Mouse (Mus musculus): ENCODE measurements around the gene Olfr2. TPM values are rescaled to one million over a fixed set of nuclear protein-coding genes. Genes with fewer than 3 reads are reported as not detected.

Gene Olfr2
- not detected in 2 replicates for polyA plus RNA-seq (2012; rRNA removed)

DNA sequence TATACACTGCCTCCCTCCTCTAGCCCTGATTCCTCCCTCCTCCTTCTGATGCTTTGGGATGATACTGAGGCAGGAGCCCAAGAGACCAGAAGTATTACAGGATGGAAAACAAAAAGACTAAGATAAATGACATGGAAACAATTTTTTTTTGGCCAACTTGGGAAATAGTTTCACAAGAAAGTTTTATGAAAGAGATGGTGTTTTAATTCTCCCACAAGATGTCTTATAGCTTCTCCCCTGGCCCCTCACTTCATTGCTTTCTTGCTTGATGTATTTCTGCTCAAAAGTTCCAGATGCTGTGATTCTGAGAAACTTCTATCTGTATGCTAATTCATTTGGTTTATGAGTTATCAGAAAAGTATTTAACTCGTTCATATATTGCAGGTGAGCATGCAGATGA is at the start of gene Olfr2:
Gene Olfr2 (minus strand): TSS at position 101 of the 400 bp plus-strand sequence.
- H3K27ac ChIP-seq (ENCODE audit: insufficient read depth, low read depth, low read length) = no peak within 1 kb of the TSS
- no peaks in the 10 kb centered on the region for H3K27me3 ChIP-seq (replicated peaks; ENCODE audit: control insufficient read depth, insufficient read depth, low read length)
- no peak for DNase-seq
- TF ChIP-seq POLR2A (IDR thresholded peaks at IDR 0.05; ENCODE audit: low read depth, low read length) (no peak), CTCF (conservative IDR thresholded peaks at IDR 0.05; ENCODE audit: insufficient read depth, insufficient read length, low read depth, low read length) (no peak)
- no peaks in the 10 kb centered on the region for H3K36me3 ChIP-seq (ENCODE audit: control insufficient read depth, insufficient read depth, low read length)
- 29% methylated on average over 1 of the region's 1 CpGs for WGBS
- no peaks in the 10 kb centered on the region for H3K4me1 ChIP-seq (ENCODE audit: control insufficient read depth, insufficient read depth, low read length)
- no peak within 1 kb of the TSS for H3K4me3 ChIP-seq (ENCODE audit: insufficient read depth, low read depth, low read length)

DNA sequence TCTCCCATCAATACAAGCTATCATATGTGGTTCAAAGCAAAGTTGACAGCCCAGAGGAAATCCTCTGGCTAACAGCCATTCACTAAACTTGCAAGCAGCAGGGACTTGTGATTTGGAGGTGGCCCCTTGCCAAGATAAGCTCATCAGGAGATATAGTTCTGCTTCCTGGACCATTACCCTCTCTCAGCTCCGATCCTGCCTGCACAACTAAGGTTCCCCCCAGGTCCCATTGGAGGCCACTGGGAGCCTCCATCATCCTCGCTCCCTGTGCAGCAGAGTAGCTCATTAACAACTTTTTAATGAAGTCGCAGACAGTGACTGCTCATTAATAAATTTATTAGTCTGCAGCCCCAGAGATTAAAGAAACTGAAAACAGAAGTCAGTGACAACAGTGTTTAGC is 41.7 kb upstream of the Olfr2 start:
- WGBS = 22% methylated on average over 3 of the region's 3 CpGs
- Histone ChIP-seq H3K27ac (ENCODE audit: insufficient read depth, low read depth, low read length) (no peak overlapping the region), H3K36me3 (ENCODE audit: control insufficient read depth, insufficient read depth, low read length) (no peaks in the 10 kb centered on the region), H3K4me3 (ENCODE audit: insufficient read depth, low read depth, low read length) (no peak overlapping the region), H3K4me1 (ENCODE audit: control insufficient read depth, insufficient read depth, low read length) (no peaks in the 10 kb centered on the region), H3K27me3 (replicated peaks; ENCODE audit: control insufficient read depth, insufficient read depth, low read length) (no peaks in the 10 kb centered on the region; the same call in 1 of the 2 replicates)
- TF ChIP-seq CTCF (conservative IDR thresholded peaks at IDR 0.05; ENCODE audit: insufficient read depth, insufficient read length, low read depth, low read length) (no peak), POLR2A (IDR thresholded peaks at IDR 0.05; ENCODE audit: low read depth, low read length) (no peak)
- DNase-seq = no peak

DNA sequence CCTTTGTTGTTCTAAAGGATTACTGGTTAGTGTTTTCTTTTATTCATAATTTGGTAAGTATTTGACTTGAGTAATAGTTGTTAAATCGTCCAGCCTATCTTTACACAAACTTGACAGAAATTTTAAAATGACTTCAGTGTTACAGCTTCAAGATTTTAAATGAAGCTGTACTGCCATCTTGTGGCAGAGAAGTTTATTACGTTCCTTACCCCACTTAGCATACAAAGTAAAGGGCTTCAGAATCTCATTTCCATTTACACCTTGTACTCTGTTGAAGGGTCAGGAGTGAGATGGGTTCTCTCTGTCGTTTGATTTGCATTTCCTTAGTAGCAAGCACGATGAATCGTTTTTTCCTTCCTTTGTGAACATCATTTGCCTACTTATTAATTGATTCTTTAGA is 40.0 kb upstream of the Olfr2 start:
- Histone ChIP-seq H3K4me3 (ENCODE audit: insufficient read depth, low read depth, low read length) (no peak overlapping the region), H3K36me3 (ENCODE audit: control insufficient read depth, insufficient read depth, low read length) (no peaks in the 10 kb centered on the region), H3K4me1 (ENCODE audit: control insufficient read depth, insufficient read depth, low read length) (no peaks in the 10 kb centered on the region), H3K27me3 (replicated peaks; ENCODE audit: control insufficient read depth, insufficient read depth, low read length) (no peaks in the 10 kb centered on the region; the same call in 1 of the 2 replicates), H3K27ac (ENCODE audit: insufficient read depth, low read depth, low read length) (no peak overlapping the region)
- TF ChIP-seq CTCF (conservative IDR thresholded peaks at IDR 0.05; ENCODE audit: insufficient read depth, insufficient read length, low read depth, low read length) (0 out of 2 replicates have a peak, but pooled peaks have one; percentile 4), POLR2A (IDR thresholded peaks at IDR 0.05; ENCODE audit: low read depth, low read length) (no peak)
- peak; percentile 58 for DNase-seq
- WGBS = 2% methylated on average over 5 of the region's 5 CpGs

DNA sequence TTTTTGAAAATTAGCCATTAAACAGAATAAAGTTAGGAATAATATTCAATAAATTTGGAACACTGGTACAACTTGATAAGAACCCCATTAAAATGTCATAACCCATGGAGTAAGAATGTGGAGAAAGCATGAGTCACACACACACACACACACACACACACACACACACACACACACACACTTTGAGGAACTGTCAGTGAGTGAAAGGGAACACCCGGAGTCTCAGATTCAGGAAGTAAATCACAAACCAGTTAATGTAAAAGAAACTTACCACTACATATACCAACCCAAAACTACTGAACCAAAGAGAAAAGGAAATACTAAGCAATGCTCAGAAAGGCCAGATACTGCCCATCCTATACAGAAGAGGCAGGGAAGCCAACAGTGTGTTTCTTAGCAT is 38.5 kb upstream of the Olfr2 start:
- H3K36me3 ChIP-seq (ENCODE audit: control insufficient read depth, insufficient read depth, low read length) = no peaks in the 10 kb centered on the region
- TF ChIP-seq POLR2A (IDR thresholded peaks at IDR 0.05; ENCODE audit: low read depth, low read length) (no peak), CTCF (conservative IDR thresholded peaks at IDR 0.05; ENCODE audit: insufficient read depth, insufficient read length, low read depth, low read length) (no peak)
- H3K27ac ChIP-seq (ENCODE audit: insufficient read depth, low read depth, low read length) = no peak overlapping the region
- no peaks in the 10 kb centered on the region for H3K4me1 ChIP-seq (ENCODE audit: control insufficient read depth, insufficient read depth, low read length)
- no peak for DNase-seq
- WGBS = 46% methylated on average over 1 of the region's 1 CpGs
- no peak overlapping the region for H3K4me3 ChIP-seq (ENCODE audit: insufficient read depth, low read depth, low read length)
- no peaks in the 10 kb centered on the region; the same call in 1 of the 2 replicates for H3K27me3 ChIP-seq (replicated peaks; ENCODE audit: control insufficient read depth, insufficient read depth, low read length)

DNA sequence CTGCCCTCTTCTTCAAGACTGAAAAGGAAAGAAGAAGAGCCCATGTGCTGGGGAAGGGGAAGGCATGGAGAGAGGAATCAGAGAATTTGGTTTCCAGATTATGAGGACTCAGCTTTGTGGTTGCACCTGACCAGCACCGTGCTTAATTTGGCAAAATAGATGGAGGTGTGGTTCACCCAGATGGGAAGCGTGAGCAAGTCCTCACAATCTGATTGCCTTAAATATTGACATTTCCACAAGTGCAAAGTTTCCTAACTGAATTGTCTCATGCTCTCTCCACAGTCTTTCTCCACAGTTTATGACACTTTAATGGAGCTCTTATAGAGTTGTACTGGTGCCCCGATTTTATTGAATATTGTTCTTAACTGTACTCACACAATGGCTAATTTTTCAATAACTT is 37.3 kb upstream of the Olfr2 start:
- Histone ChIP-seq H3K4me3 (ENCODE audit: insufficient read depth, low read depth, low read length) (no peak overlapping the region), H3K4me1 (ENCODE audit: control insufficient read depth, insufficient read depth, low read length) (no peaks in the 10 kb centered on the region), H3K27ac (ENCODE audit: insufficient read depth, low read depth, low read length) (no peak overlapping the region), H3K27me3 (replicated peaks; ENCODE audit: control insufficient read depth, insufficient read depth, low read length) (no peaks in the 10 kb centered on the region; the same call in 1 of the 2 replicates), H3K36me3 (ENCODE audit: control insufficient read depth, insufficient read depth, low read length) (no peaks in the 10 kb centered on the region)
- TF ChIP-seq POLR2A (IDR thresholded peaks at IDR 0.05; ENCODE audit: low read depth, low read length) = no peak
- TF ChIP-seq CTCF (conservative IDR thresholded peaks at IDR 0.05; ENCODE audit: insufficient read depth, insufficient read length, low read depth, low read length) = no peak
- WGBS = 85% methylated on average over 3 of the region's 3 CpGs
- DNase-seq = no peak

DNA sequence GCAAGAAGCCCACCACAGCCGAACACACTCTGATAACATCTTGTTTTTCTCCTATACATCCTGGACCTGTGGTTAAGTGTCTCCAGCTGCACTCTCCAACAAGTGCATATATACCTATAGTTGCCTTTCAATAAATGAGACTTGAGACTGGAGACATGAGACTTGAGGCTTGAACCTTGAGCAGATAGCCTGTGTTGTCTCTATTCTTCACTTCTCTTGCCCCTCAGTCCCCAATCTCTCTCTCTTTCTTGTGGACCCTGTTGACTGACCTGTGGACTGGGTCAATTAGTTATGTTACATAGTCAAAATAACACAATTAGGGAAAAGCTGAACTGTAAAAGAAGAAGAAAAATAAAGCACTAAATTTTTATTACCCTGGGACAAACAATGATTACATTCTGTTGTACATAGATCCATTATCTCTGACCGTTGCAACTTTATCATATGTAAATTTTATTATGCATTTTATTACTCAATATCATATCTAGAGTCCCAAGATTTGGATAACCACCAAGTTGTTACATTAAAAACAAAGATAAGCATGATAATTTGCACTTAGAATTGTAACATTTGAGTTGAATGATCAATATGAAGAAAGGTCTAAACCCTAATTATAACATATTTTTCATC is 34.2 kb upstream of the Olfr2 start:
- no peak overlapping the region for H3K4me3 ChIP-seq (ENCODE audit: insufficient read depth, low read depth, low read length)
- no peak overlapping the region for H3K27ac ChIP-seq (ENCODE audit: insufficient read depth, low read depth, low read length)
- no peaks in the 10 kb centered on the region for H3K4me1 ChIP-seq (ENCODE audit: control insufficient read depth, insufficient read depth, low read length)
- no peak for DNase-seq
- WGBS = 54% methylated on average over 2 of the region's 2 CpGs
- H3K36me3 ChIP-seq (ENCODE audit: control insufficient read depth, insufficient read depth, low read length) = no peaks in the 10 kb centered on the region
- no peaks in the 10 kb centered on the region; the same call in 1 of the 2 replicates for H3K27me3 ChIP-seq (replicated peaks; ENCODE audit: control insufficient read depth, insufficient read depth, low read length)
- no peak for TF ChIP-seq POLR2A (IDR thresholded peaks at IDR 0.05; ENCODE audit: low read depth, low read length)
- no peak for TF ChIP-seq CTCF (conservative IDR thresholded peaks at IDR 0.05; ENCODE audit: insufficient read depth, insufficient read length, low read depth, low read length)

DNA sequence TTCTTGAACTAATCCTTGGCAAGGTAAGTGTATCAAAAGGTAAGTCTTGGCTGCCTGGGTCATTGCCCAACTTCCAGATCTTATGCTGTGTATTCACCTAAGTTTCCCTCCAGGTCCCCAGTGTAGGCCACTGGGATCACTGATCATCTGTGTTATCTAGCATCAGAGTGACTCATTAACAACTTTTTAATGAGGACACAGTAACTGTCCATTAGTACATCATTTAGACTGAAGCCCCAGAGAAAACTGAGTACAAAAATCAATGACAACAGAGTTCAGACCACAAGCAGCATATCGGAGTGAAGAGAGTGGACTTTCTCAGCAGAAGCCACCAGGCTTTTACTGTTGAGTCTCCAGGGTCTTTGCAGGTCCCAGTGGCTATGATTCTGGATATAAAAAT is 25.0 kb upstream of the Olfr2 start, which contains the start of gene Olfr713:
Gene Olfr713 (plus strand): TSS at position 301 of the 400 bp plus-strand sequence.
- H3K4me1 ChIP-seq (ENCODE audit: control insufficient read depth, insufficient read depth, low read length) = no peaks in the 10 kb centered on the region
- 97% methylated on average over 1 of the region's 1 CpGs for WGBS
- H3K27me3 ChIP-seq (replicated peaks; ENCODE audit: control insufficient read depth, insufficient read depth, low read length) = no peaks in the 10 kb centered on the region; the same call in 1 of the 2 replicates
- DNase-seq = no peak
- no peak within 1 kb of the TSS for H3K4me3 ChIP-seq (ENCODE audit: insufficient read depth, low read depth, low read length)
- TF ChIP-seq CTCF (conservative IDR thresholded peaks at IDR 0.05; ENCODE audit: insufficient read depth, insufficient read length, low read depth, low read length) = no peak
- TF ChIP-seq POLR2A (IDR thresholded peaks at IDR 0.05; ENCODE audit: low read depth, low read length) = no peak
- no peak within 1 kb of the TSS for H3K27ac ChIP-seq (ENCODE audit: insufficient read depth, low read depth, low read length)
- no peaks in the 10 kb centered on the region for H3K36me3 ChIP-seq (ENCODE audit: control insufficient read depth, insufficient read depth, low read length)

Data from kidney, adult 2 months (tissue).